Mouse (Mus musculus) ovary, postnatal 36 days (tissue): ENCODE measurements at regions not wholly inside any gene's neighbourhood (a gene's known extent, or its start where the extent isn't known, plus 50 kb on each side); places are given as distances from the start of the nearest gene placed in this dataset.

Source experiments
- DNase-seq: peaks from one replicate; pipeline ENCODE4 v3.0.0; 2022; ENCODE audit warnings: low spot score, mixed read lengths

DNA sequence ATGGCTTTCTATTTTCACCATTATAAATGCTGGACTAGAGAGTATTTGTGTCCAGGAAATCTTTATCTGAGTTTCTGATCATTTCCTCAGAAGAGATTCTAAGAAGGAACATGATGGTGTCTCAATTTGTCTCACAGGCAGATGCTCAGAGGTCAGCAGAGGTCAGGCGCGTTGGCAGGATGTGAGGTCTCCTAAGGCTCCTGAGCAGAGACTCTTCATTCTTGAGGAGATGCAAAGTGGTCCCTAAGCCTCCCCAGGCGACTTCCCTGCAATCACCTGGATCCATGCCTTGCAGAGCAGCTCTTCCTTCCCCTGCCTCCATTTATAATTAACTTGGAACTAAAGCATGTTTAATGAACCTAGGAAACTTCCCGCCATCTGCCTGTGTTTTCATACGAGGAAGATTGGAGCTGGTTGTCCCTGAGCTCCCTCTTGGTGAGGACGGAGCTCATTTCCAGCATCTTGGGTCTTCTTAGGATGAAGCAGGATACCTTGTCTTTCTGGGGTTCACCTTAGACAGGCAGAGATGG lies 71.8 kb downstream of the Arf2 start:
- no peak for DNase-seq

- DNase-seq, result no peak
Observed at GRCm38 (mm10) chr11:104045216-104045615, 78.7 kb downstream of the Arf2 start.

DNA sequence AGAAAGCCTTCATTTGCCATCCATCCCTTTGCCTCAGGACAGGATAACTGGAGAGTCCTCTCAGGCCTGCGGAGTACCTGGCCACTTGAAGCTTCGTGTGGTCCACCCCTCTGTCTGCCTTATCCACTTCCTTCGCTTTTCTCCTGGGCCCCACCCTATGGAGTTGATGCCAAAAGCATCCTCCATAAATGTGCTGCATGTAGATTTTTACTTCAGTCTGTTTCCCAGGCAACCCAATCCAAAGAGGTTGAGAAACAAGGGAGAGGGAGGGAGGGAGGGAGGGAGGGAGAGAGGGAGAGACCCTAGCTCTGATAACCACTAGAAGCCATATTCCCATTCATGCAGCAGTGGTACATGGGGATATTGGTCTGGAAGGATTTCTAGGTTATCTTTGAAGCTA lies 80.7 kb upstream of the Crhr1 start:
- DNase-seq, result no peak

GRCm38 (mm10) chr11:104053242-104053641 lies 79.4 kb upstream of the Crhr1 start:
- peak; percentile 12 for DNase-seq

DNA sequence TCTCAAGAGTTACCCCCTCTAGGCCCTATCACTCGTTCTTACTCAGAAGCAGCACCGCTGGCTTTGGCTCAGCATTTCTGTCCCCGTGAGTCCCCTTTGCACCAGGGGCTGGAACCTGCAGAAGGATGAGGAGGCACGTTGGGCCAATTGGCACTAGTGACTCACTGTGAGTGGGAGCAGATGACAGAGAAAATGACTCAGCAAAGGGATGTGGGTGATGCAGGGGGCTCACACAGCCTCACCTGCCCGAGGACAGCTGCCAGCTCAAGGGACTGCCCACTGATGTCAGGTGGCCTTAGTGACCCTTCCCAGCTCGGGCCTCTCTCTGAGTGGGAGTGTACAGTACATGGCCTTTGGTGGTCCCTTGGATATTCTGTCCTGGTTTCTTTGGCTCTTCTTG lies 76.7 kb upstream of the Crhr1 start:
- no peak for DNase-seq

GRCm38 (mm10) chr11:104057046-104057445 lies 75.6 kb upstream of the Crhr1 start:
- DNase-seq, result no peak

DNA sequence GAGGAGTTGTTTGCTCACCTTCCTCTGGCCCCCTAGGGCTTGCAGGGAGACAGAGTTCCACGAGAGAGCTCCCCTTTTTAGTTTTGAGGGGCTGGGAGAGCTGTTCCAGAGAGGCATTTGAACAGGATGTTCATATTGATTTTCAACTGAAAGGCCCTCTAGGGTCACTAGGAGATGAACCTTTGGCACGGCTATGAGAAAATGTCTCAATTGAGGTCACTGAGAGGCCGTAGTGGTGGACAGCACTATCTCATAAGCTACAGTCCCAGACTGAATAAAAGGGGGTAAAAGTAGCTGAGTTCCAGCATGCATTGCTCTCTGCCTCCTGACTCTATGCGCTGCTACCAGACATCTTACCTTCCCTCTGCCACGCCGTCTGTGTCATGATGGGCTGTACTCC lies 74.1 kb upstream of the Crhr1 start:
- no peak for DNase-seq

- no peak for DNase-seq
Observed at GRCm38 (mm10) chr11:104059085-104059484, 73.6 kb upstream of the Crhr1 start.

DNA sequence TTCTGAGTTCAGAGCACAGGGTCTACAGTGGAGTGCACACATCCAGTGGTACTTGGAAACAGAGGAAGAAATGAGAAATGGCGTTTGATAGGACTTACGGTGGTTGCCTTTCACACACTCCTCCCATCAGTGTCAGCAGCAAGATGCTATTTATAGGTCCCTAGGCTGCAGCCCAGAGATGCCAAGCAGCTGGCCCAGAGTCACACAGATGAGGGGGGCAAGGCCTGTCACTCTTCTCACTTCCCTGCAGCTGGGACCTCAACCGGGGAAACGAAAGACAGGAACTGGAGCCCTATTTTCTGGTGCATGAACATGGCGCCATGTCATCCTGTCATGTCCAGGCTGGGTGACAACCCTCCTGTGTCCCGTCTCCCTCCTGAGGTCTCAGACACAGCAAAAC lies 71.3 kb upstream of the Crhr1 start:
- no peak for DNase-seq

- no peak for DNase-seq
Observed at GRCm38 (mm10) chr11:104065181-104065580, 67.5 kb upstream of the Crhr1 start.

- DNase-seq, result no peak
Observed at GRCm38 (mm10) chr11:104072591-104073183, 60.0 kb upstream of the Crhr1 start.

DNA sequence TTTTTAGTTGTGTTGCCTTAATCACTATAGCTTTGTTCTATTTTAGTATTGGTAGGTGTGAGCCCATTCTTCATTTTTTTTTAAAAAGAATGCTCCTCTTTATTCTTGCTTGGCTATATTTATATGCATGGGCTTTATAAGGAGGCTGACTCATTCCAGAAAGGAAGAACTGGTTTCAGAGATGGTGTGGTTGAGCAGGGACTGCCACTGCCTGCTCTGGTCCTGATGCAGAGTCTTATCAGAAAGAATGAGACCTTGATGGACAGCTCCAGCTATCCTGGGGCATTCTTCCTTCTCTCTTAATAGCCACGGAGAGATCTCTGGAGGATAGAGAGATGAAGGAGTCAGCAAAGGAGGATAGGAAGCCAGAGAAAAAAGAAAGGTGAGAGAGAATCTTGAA lies 57.9 kb upstream of the Crhr1 start:
- no peak for DNase-seq

GRCm38 (mm10) chr11:104075394-104075793 lies 57.3 kb upstream of the Crhr1 start:
- no peak for DNase-seq

- DNase-seq, result no peak
Observed at GRCm38 (mm10) chr11:104082083-104082482, 50.6 kb upstream of the Crhr1 start.
